10 mouse cellular contexts compared by ENCODE assay signal in genomic region chr7:31077885-31078445, GRCm38 (mm10). TPM values are rescaled to one million over a fixed set of nuclear protein-coding genes. Genes with fewer than 3 reads are reported as not detected.
DNase-seq lines count a peak whose midpoint lies in the region; ATAC-seq and TF ChIP-seq lines count a peak whose summit lies in the region.
"Had no signal": no experiment of that assay in that cellular context is flagged by ENCODE, and none has a peak within 500 bp of the region (broad histone marks: within the 10 kb centered on the region; RNA-seq: fewer than 3 reads in every experiment).

No protein-coding gene starts in this region.

- no peak for TF ChIP-seq POLR2A in MEL (IDR thresholded peaks at IDR 0.05; ENCODE audit: control insufficient read depth in 1 of 2, insufficient read depth in 1 of 2, low read depth in 1 of 2, low read length in 2 of 2, poor library complexity in 1 of 2)

- no peak overlapping the region for H3K4me2 ChIP-seq in hindbrain, embryonic 16.5 days (ENCODE audit: low read length)
- no peak overlapping the region for H3K4me2 ChIP-seq in lung, embryonic 15.5 days

- peaks cover 3 to 9% of the 10 kb centered on the region in 2 experiments; a peak in 3 of 4 replicates for H3K27me3 ChIP-seq in MEL (ENCODE audit: control insufficient read depth in 1 of 2, insufficient read depth in 2 of 2, low read length in 2 of 2)
- no peaks in the 10 kb centered on the region for H3K27me3 ChIP-seq in hindbrain, embryonic 16.5 days (replicated peaks; ENCODE audit: control insufficient read depth, insufficient read depth, low read length)
- H3K27me3 ChIP-seq in lung, embryonic 15.5 days = no peaks in the 10 kb centered on the region

- peak; percentile 64 for TF ChIP-seq RAD21 in MEL (IDR thresholded peaks at IDR 0.05; ENCODE audit: low read depth, low read length)

- no peak overlapping the region for H3K9ac ChIP-seq in MEL (ENCODE audit: control insufficient read depth, low read depth, low read length, poor library complexity, severe bottlenecking)
- H3K9ac ChIP-seq in hindbrain, embryonic 16.5 days (ENCODE audit: low read depth, low read length) = no peak overlapping the region
- no peak overlapping the region for H3K9ac ChIP-seq in lung, embryonic 15.5 days

- DNase-seq in left cerebral cortex, adult 18-20 months (ENCODE audit: low spot score in 2 of 2) = peak; percentile 61 to 73
- no peak for DNase-seq in left cerebral cortex, postnatal 4 days
- DNase-seq in MEL (ENCODE audit: low read depth, low spot score) = peak; percentile 48
- peak; percentile 75 for DNase-seq in embryo, embryonic 11 days
- peak; percentile 73 to 76 for DNase-seq in right cerebral cortex, postnatal 10 days (ENCODE audit: low spot score in 2 of 2)
- no peak for DNase-seq in adrenal gland, adult 2 months

- H3K36me3 ChIP-seq in MEL (ENCODE audit: control insufficient read depth in 1 of 2, insufficient read depth in 2 of 2, low read length in 2 of 2) = no peaks in the 10 kb centered on the region
- H3K36me3 ChIP-seq in hindbrain, embryonic 16.5 days (ENCODE audit: control insufficient read depth, insufficient read depth, low read length) = no peaks in the 10 kb centered on the region
- H3K36me3 ChIP-seq in lung, embryonic 15.5 days = no peaks in the 10 kb centered on the region

- intact Hi-C loops in left cerebral cortex, postnatal 4 days (cut with DNase I) = no loop called here

- TF ChIP-seq EP300 in MEL (IDR thresholded peaks at IDR 0.05; ENCODE audit: low read depth in 1 of 2, low read length in 2 of 2) = no peak

- peak; percentile 47 to 70 (median 54) for TF ChIP-seq CTCF in MEL (IDR thresholded peaks at IDR 0.05 in 2 of 3, conservative IDR thresholded peaks at IDR 0.05 in 1 of 3; ENCODE audit: control insufficient read depth in 1 of 3, insufficient read depth in 1 of 3, low read depth in 2 of 3, low read length in 3 of 3, poor library complexity in 1 of 3, severe bottlenecking in 1 of 3)

- no peaks in the 10 kb centered on the region for H3K79me2 ChIP-seq in MEL (ENCODE audit: control insufficient read depth, insufficient read depth, low read length, poor library complexity)

- peak; percentile 55 for ATAC-seq in hindbrain, embryonic 16.5 days
- 0 out of 2 replicates have a peak, but pooled peaks have one; percentile 19 for ATAC-seq in lung, embryonic 15.5 days (ENCODE audit: borderline replicate concordance, extremely low read depth, low FRiP score, low TSS enrichment)

- no peak overlapping the region for H3K27ac ChIP-seq in MEL (ENCODE audit: control insufficient read depth, low read depth, low read length)
- no peak overlapping the region for H3K27ac ChIP-seq in hindbrain, embryonic 16.5 days (ENCODE audit: low read depth, low read length)
- H3K27ac ChIP-seq in lung, embryonic 15.5 days = no peak overlapping the region
- H3K27ac ChIP-seq: macrophage had no signal

- 45% methylated on average over 5 of the region's 5 CpGs for WGBS in hindbrain, embryonic 16.5 days
- 34% methylated on average over 5 of the region's 5 CpGs for WGBS in lung, embryonic 15.5 days

- H3K4me3 ChIP-seq in MEL (ENCODE audit: control insufficient read depth in 1 of 2, insufficient read depth in 1 of 2, low read depth in 2 of 2, low read length in 2 of 2) = no peak overlapping the region
- no peak overlapping the region for H3K4me3 ChIP-seq in hindbrain, embryonic 16.5 days (ENCODE audit: low read length)
- H3K4me3 ChIP-seq in lung, embryonic 15.5 days = no peak overlapping the region
- H3K4me3 ChIP-seq: erythroblast, embryonic 14.5 days had no signal

- H3K9me3 ChIP-seq in MEL (replicated peaks; ENCODE audit: insufficient read depth, low read length) = no peaks in the 10 kb centered on the region
- H3K9me3 ChIP-seq in hindbrain, embryonic 16.5 days (ENCODE audit: control insufficient read depth, low read length) = no peaks in the 10 kb centered on the region
- H3K9me3 ChIP-seq in lung, embryonic 15.5 days = no peaks in the 10 kb centered on the region

- no peaks in the 10 kb centered on the region for H3K4me1 ChIP-seq in MEL (ENCODE audit: control insufficient read depth in 1 of 2, insufficient read depth in 2 of 2, low read length in 2 of 2)
- no peaks in the 10 kb centered on the region; the same call in 1 of the 2 replicates for H3K4me1 ChIP-seq in hindbrain, embryonic 16.5 days (ENCODE audit: control insufficient read depth, insufficient read depth, low read depth, low read length)
- peaks cover 22% of the 10 kb centered on the region for H3K4me1 ChIP-seq in lung, embryonic 15.5 days

TF ChIP-seq in MEL, 35 proteins besides CTCF, POLR2A, EP300 and RAD21:
- no peak for TF ChIP-seq ZKSCAN1 (IDR thresholded peaks at IDR 0.05; ENCODE audit: low read depth, low read length)
- peak; percentile 50 for TF ChIP-seq SMC3 (IDR thresholded peaks at IDR 0.05; ENCODE audit: low read depth, low read length)
- TF ChIP-seq ZC3H11A (IDR thresholded peaks at IDR 0.05; ENCODE audit: low read depth, low read length) = peak; percentile 43
- no peak for TF ChIP-seq MEF2A (IDR thresholded peaks at IDR 0.05; ENCODE audit: extremely low read depth, insufficient replicate concordance, low read depth, low read length, poor library complexity, severe bottlenecking)
- TF ChIP-seq TCF12 (IDR thresholded peaks at IDR 0.05; ENCODE audit: low read depth, low read length) = no peak

RNA-seq across cellular contexts. Expression of gene Fxyd3, which starts 1.5 kb away (rescaled TPM):
- 1 to 10 TPM in 1 of 2 experiments, not detected in 1; 1.2 TPM for total RNA-seq in left cerebral cortex, adult 18-20 months (2021)
- not detected for total RNA-seq in left cerebral cortex, postnatal 4 days (2021)
- total RNA-seq in MEL (2012; rRNA removed) = not detected in 2 replicates
- not detected for polyA plus RNA-seq in MEL (2012; ENCODE audit: insufficient read depth in 1 of 2, insufficient read length in 2 of 2, low read depth in 1 of 2, low replicate concordance in 2 of 2, missing spikeins in 1 of 2)
- 0.43 and 0.95 TPM in 2 replicates for polyA plus RNA-seq in hindbrain, embryonic 16.5 days (2015; fragmentation: Nextera tagmentation; extraction: Ambion mirVana)
- polyA plus RNA-seq in lung, embryonic 15.5 days (2015; fragmentation: Nextera tagmentation; extraction: Ambion mirVana) = 50.1 and 54.3 TPM in 2 replicates
- 1 to 10 TPM; 1.3 to 3.4 TPM for total RNA-seq in adrenal gland, adult 2 months (2021)
- polyA plus RNA-seq in adrenal gland, adult 2 months (2012; rRNA removed) = 0.04 and 0.73 TPM in 2 replicates
- polyA plus RNA-seq: erythroblast, embryonic 14.5 days; macrophage had no signal

RNA-seq across cellular contexts. Expression of gene Lgi4, which starts 18.8 kb away (rescaled TPM):
- 10 to 100 TPM; 32.9 to 35.9 TPM for total RNA-seq in left cerebral cortex, adult 18-20 months (2021)
- total RNA-seq in left cerebral cortex, postnatal 4 days (2021) = 1 to 10 TPM; 2.4 to 2.7 TPM
- total RNA-seq in MEL (2012; rRNA removed) = not detected in 2 replicates
- not detected for polyA plus RNA-seq in MEL (2012; ENCODE audit: insufficient read depth in 1 of 2, insufficient read length in 2 of 2, low read depth in 1 of 2, low replicate concordance in 2 of 2, missing spikeins in 1 of 2)
- 0.50 and 0.65 TPM in 2 replicates for polyA plus RNA-seq in hindbrain, embryonic 16.5 days (2015; fragmentation: Nextera tagmentation; extraction: Ambion mirVana)
- polyA plus RNA-seq in lung, embryonic 15.5 days (2015; fragmentation: Nextera tagmentation; extraction: Ambion mirVana) = 0.21 and 0.35 TPM in 2 replicates
- 1 to 10 TPM; 2.2 to 6.5 TPM for total RNA-seq in adrenal gland, adult 2 months (2021)
- polyA plus RNA-seq in adrenal gland, adult 2 months (2012; rRNA removed) = 3.3 and 6.2 TPM in 2 replicates
- polyA plus RNA-seq: erythroblast, embryonic 14.5 days had no signal

RNA-seq across cellular contexts. Expression of gene Fxyd1, which starts 21.0 kb away (rescaled TPM):
- total RNA-seq in left cerebral cortex, adult 18-20 months (2021) = 10 to 100 TPM; 74.1 to 90.2 TPM
- 1 to 10 TPM; 8.4 to 8.7 TPM for total RNA-seq in left cerebral cortex, postnatal 4 days (2021)
- not detected in 2 replicates for total RNA-seq in MEL (2012; rRNA removed)
- under 1 TPM in 1 of 2 experiments, not detected in 1; 0.22 TPM for polyA plus RNA-seq in MEL (2012; ENCODE audit: insufficient read depth in 1 of 2, insufficient read length in 2 of 2, low read depth in 1 of 2, low replicate concordance in 2 of 2, missing spikeins in 1 of 2)
- 69.4 and 89.9 TPM in 2 replicates for polyA plus RNA-seq in hindbrain, embryonic 16.5 days (2015; fragmentation: Nextera tagmentation; extraction: Ambion mirVana)
- polyA plus RNA-seq in lung, embryonic 15.5 days (2015; fragmentation: Nextera tagmentation; extraction: Ambion mirVana) = 82.5 and 86.9 TPM in 2 replicates
- 100 to 1,000 TPM; 307 to 317 TPM for total RNA-seq in adrenal gland, adult 2 months (2021)
- polyA plus RNA-seq in adrenal gland, adult 2 months (2012; rRNA removed) = 480 and 501 TPM in 2 replicates
- polyA plus RNA-seq: macrophage had no signal

RNA-seq across cellular contexts. Expression of gene Fxyd7, which starts 26.7 kb away (rescaled TPM):
- 100 to 1,000 TPM; 148 to 187 TPM for total RNA-seq in left cerebral cortex, adult 18-20 months (2021)
- 100 to 1,000 TPM; 108 to 159 TPM for total RNA-seq in left cerebral cortex, postnatal 4 days (2021)
- not detected in 2 replicates for total RNA-seq in MEL (2012; rRNA removed)
- polyA plus RNA-seq in MEL (2012; ENCODE audit: insufficient read depth in 1 of 2, insufficient read length in 2 of 2, low read depth in 1 of 2, low replicate concordance in 2 of 2, missing spikeins in 1 of 2) = under 1 TPM in 1 of 2 experiments, not detected in 1; 0.11 TPM
- 324 and 417 TPM in 2 replicates for polyA plus RNA-seq in hindbrain, embryonic 16.5 days (2015; fragmentation: Nextera tagmentation; extraction: Ambion mirVana)
- 5.2 and 5.3 TPM in 2 replicates for polyA plus RNA-seq in lung, embryonic 15.5 days (2015; fragmentation: Nextera tagmentation; extraction: Ambion mirVana)
- 1 to 10 TPM; 1.3 to 1.4 TPM for total RNA-seq in adrenal gland, adult 2 months (2021)
- 4.4 and 9.9 TPM in 2 replicates for polyA plus RNA-seq in adrenal gland, adult 2 months (2012; rRNA removed)
- polyA plus RNA-seq: erythroblast, embryonic 14.5 days; macrophage had no signal

RNA-seq across cellular contexts. Expression of gene Fxyd5, which starts 35.7 kb away (rescaled TPM):
- total RNA-seq in left cerebral cortex, adult 18-20 months (2021) = 10 to 100 TPM; 35.5 to 36.7 TPM
- total RNA-seq in left cerebral cortex, postnatal 4 days (2021) = 10 to 100 TPM; 23.5 to 25.4 TPM
- 38.6 and 39.4 TPM in 2 replicates for total RNA-seq in MEL (2012; rRNA removed)
- polyA plus RNA-seq in MEL (2012; ENCODE audit: insufficient read depth in 1 of 2, insufficient read length in 2 of 2, low read depth in 1 of 2, low replicate concordance in 2 of 2, missing spikeins in 1 of 2) = 10 to 100 TPM in 1 of 2 experiments, not detected in 1; 57.5 TPM
- polyA plus RNA-seq in hindbrain, embryonic 16.5 days (2015; fragmentation: Nextera tagmentation; extraction: Ambion mirVana) = 24.4 and 32.9 TPM in 2 replicates
- polyA plus RNA-seq in lung, embryonic 15.5 days (2015; fragmentation: Nextera tagmentation; extraction: Ambion mirVana) = 50.1 TPM in 2 replicates
- 100 to 1,000 TPM in 1 of 2 experiments, 10 to 100 TPM in 1; 61.4 to 112 TPM for total RNA-seq in adrenal gland, adult 2 months (2021)
- 51.0 and 53.5 TPM in 2 replicates for polyA plus RNA-seq in adrenal gland, adult 2 months (2012; rRNA removed)

Comparison
In these comparisons a context has a peak if more than half of its experiments do, and no peak if none do; other contexts are left out.
1. DNase-seq: peak in left cerebral cortex, adult 18-20 months (2 of 2), MEL (single experiment), embryo, embryonic 11 days (single experiment) and right cerebral cortex, postnatal 10 days (2 of 2); none in left cerebral cortex, postnatal 4 days (single experiment) and adrenal gland, adult 2 months (single experiment).
2. RNA of gene Lgi4, which starts 18.8 kb away (total RNA-seq): 32.9 to 35.9 TPM in left cerebral cortex, adult 18-20 months; 2.2 to 6.5 TPM in adrenal gland, adult 2 months, 2.4 to 2.7 TPM in left cerebral cortex, postnatal 4 days and not detected in MEL; every median in the first group is over 4 times any median in the second.
3. RNA of gene Fxyd1, which starts 21.0 kb away (total RNA-seq): 307 to 317 TPM in adrenal gland, adult 2 months and 74.1 to 90.2 TPM in left cerebral cortex, adult 18-20 months; 8.4 to 8.7 TPM in left cerebral cortex, postnatal 4 days and not detected in MEL; every median in the first group is over 4 times any median in the second.